Mouse (Mus musculus) thymus, adult 18-20 months (tissue): Measurements from ENCODE around the gene Sco2.

ENCODE experiments used
- DNase-seq, 2 experiments: peaks; one replicate each; pipeline ENCODE4 v3.0.0; 2022; ENCODE audit warnings: mixed read lengths in 2 of 2

Sco2 gene

GRCm38 (mm10) chr15:89373762-89374248 lies at the start of gene Sco2:
Gene Sco2, minus strand, starts transcription at chr15:89373846.
- DNase-seq = peak; percentile 75 to 80

GRCm38 (mm10) chr15:89421938-89422337 lies 48.3 kb upstream of the Sco2 start:
- no peak for DNase-seq

- DNase-seq = no peak
Measured at GRCm38 (mm10) chr15:89415282-89415681, 41.6 kb upstream of the Sco2 start.

- DNase-seq = no peak
Measured at GRCm38 (mm10) chr15:89410118-89410517, 36.5 kb upstream of the Sco2 start, which contains the start of gene Syce3. Gene Syce3, minus strand, starts transcription at chr15:89410503.

- DNase-seq = no peak
Measured at GRCm38 (mm10) chr15:89406691-89407090, 33.0 kb upstream of the Sco2 start.

- no peak for DNase-seq
Measured at GRCm38 (mm10) chr15:89404831-89405623, 31.4 kb upstream of the Sco2 start.

- no peak for DNase-seq
Measured at GRCm38 (mm10) chr15:89402471-89402870, 28.8 kb upstream of the Sco2 start.

- no peak for DNase-seq
Measured at GRCm38 (mm10) chr15:89399716-89400115, 26.1 kb upstream of the Sco2 start.

GRCm38 (mm10) chr15:89398146-89398545 lies 24.5 kb upstream of the Sco2 start:
- no peak for DNase-seq

- DNase-seq = no peak
Measured at GRCm38 (mm10) chr15:89396883-89397282, 23.2 kb upstream of the Sco2 start.

- no peak for DNase-seq
Measured at GRCm38 (mm10) chr15:89390081-89390480, 16.4 kb upstream of the Sco2 start.

- peak in 1 of 2 experiments; percentile 52 for DNase-seq
Measured at GRCm38 (mm10) chr15:89387127-89387526, 13.5 kb upstream of the Sco2 start.

- DNase-seq = no peak
Measured at GRCm38 (mm10) chr15:89384617-89385016, 11.0 kb upstream of the Sco2 start, which contains the start of gene Klhdc7b. Gene Klhdc7b, plus strand, starts transcription at chr15:89384917.

GRCm38 (mm10) chr15:89379429-89379828 lies 5.8 kb upstream of the Sco2 start:
- DNase-seq = no peak

- no peak for DNase-seq
Measured at GRCm38 (mm10) chr15:89378831-89379401, 5.3 kb upstream of the Sco2 start, which contains the start of gene Odf3b. Gene Odf3b, minus strand, starts transcription at chr15:89379282.

GRCm38 (mm10) chr15:89377938-89378828 lies 4.5 kb upstream of the Sco2 start:
- no peak for DNase-seq

- no peak for DNase-seq
Measured at GRCm38 (mm10) chr15:89377362-89377761, 3.7 kb upstream of the Sco2 start.

GRCm38 (mm10) chr15:89376957-89377356 lies 3.3 kb upstream of the Sco2 start, which contains the start of gene Tymp:
Gene Tymp, minus strand, starts transcription at chr15:89377039.
- DNase-seq = no peak

GRCm38 (mm10) chr15:89376040-89376439 lies 2.4 kb upstream of the Sco2 start:
- no peak for DNase-seq

GRCm38 (mm10) chr15:89374801-89375534 lies 1.3 kb upstream of the Sco2 start:
- DNase-seq = no peak

GRCm38 (mm10) chr15:89374340-89374739 lies 694 bp upstream of the Sco2 start:
- DNase-seq = no peak
